ENCODE assay signal across 28 mouse cellular contexts in genomic region chr16:29171741-29172140, GRCm38 (mm10). TPM values are rescaled to one million over a fixed set of nuclear protein-coding genes. Genes with fewer than 3 reads are reported as not detected.
"Had no signal": no experiment of that assay in that cellular context is flagged by ENCODE, and none has a peak within 500 bp of the region (broad histone marks: within the 10 kb centered on the region; RNA-seq: fewer than 3 reads in every experiment).

No protein-coding gene starts in this region.

- H3K9me3 ChIP-seq: heart, embryonic 10.5 days; hindbrain, embryonic 10.5 days; hindbrain, embryonic 12.5 days; intestine, embryonic 15.5 days; limb, embryonic 10.5 days; limb, embryonic 12.5 days; liver, embryonic 13.5 days had no signal

- H3K27ac ChIP-seq: gastrocnemius, adult 2 months; heart, embryonic 10.5 days; hindbrain, embryonic 10.5 days; hindbrain, embryonic 12.5 days; hindbrain, embryonic 14.5 days; intestine, embryonic 15.5 days; left cerebral cortex, adult 2 months; limb, embryonic 10.5 days; limb, embryonic 12.5 days; liver, embryonic 13.5 days had no signal

- DNase-seq: gastrocnemius, adult 2 months; gastrocnemius, postnatal 10 days; gastrocnemius, postnatal 25 days; heart, adult 18-20 months; heart, postnatal 10 days; heart, postnatal 4 days; kidney, adult 18-20 months; kidney, adult 8-10 months; kidney, postnatal 10 days; kidney, postnatal 25 days; kidney, postnatal 4 days; liver; liver, embryonic 13.5 days had no signal

- ATAC-seq: forebrain, embryonic 16.5 days; hindbrain, embryonic 16.5 days; inflammation-experienced regulatory T-cells, adult 6 months; intestine, embryonic 15.5 days; intestine, postnatal 0 days had no signal

- H3K4me3 ChIP-seq: gastrocnemius, adult 2 months; heart, embryonic 10.5 days; heart, embryonic 12.5 days; hindbrain, embryonic 10.5 days; hindbrain, embryonic 12.5 days; intestine, embryonic 15.5 days; left cerebral cortex, adult 2 months; limb, embryonic 10.5 days; limb, embryonic 12.5 days; liver, embryonic 13.5 days had no signal

- H3K9ac ChIP-seq: heart, embryonic 12.5 days; hindbrain, embryonic 12.5 days; hindbrain, embryonic 14.5 days; intestine, embryonic 15.5 days; limb, embryonic 12.5 days; liver, embryonic 13.5 days had no signal

- H3K36me3 ChIP-seq: heart, embryonic 10.5 days; heart, embryonic 12.5 days; hindbrain, embryonic 10.5 days; hindbrain, embryonic 12.5 days; intestine, embryonic 15.5 days; limb, embryonic 10.5 days; limb, embryonic 12.5 days; liver, embryonic 13.5 days had no signal

- H3K4me1 ChIP-seq: heart, embryonic 10.5 days; hindbrain, embryonic 10.5 days; intestine, embryonic 15.5 days; limb, embryonic 12.5 days; liver, embryonic 13.5 days had no signal

- H3K27me3 ChIP-seq: heart, embryonic 12.5 days; hindbrain, embryonic 12.5 days; intestine, embryonic 15.5 days; limb, embryonic 12.5 days; liver, embryonic 13.5 days had no signal

- H3K4me2 ChIP-seq: heart, embryonic 12.5 days; hindbrain, embryonic 12.5 days; hindbrain, embryonic 14.5 days; intestine, embryonic 15.5 days; limb, embryonic 12.5 days; liver, embryonic 11.5 days; liver, embryonic 13.5 days had no signal

RNA-seq across cellular contexts. Expression of gene Hrasls, which starts 37.8 kb away (rescaled TPM):
- total RNA-seq: granulocyte monocyte progenitor cell, adult 5-6 weeks had no signal
- polyA plus RNA-seq: inflammation-experienced regulatory T-cells, adult 6 months had no signal
